Mouse (Mus musculus): ENCODE measurements around the gene Cdh22. TPM values are rescaled to one million over a fixed set of nuclear protein-coding genes. Genes with fewer than 3 reads are reported as not detected.

Cdh22 gene
- polyA plus RNA-seq, 1 experiment from 2014 or later: 3.4 TPM

GRCm38 (mm10) chr2:165257151-165257834 is 22.6 kb upstream of the Cdh22 start:
- Histone ChIP-seq H3K9ac (ENCODE audit: low read length) (no peak overlapping the region), H3K9me3 (ENCODE audit: control insufficient read depth, low read length) (no peaks in the 10 kb centered on the region), H3K36me3 (ENCODE audit: control insufficient read depth, insufficient read depth, low read length) (no peaks in the 10 kb centered on the region), H3K4me2 (ENCODE audit: low read depth) (no peak overlapping the region), H3K27me3 (ENCODE audit: control insufficient read depth, insufficient read depth, low read length) (peaks cover 25% of the 10 kb centered on the region; the same call in 1 of the 2 replicates), H3K4me1 (ENCODE audit: control insufficient read depth, insufficient read depth, low read length) (peaks cover 3% of the 10 kb centered on the region; the same call in 1 of the 2 replicates), H3K4me3 (ENCODE audit: low read depth, low read length) (no peak overlapping the region), H3K27ac (ENCODE audit: low read depth, low read length) (no peak overlapping the region)
- DNase-seq (ENCODE audit: low spot score) (no peak), ATAC-seq (ENCODE audit: insufficient read depth, low FRiP score, low TSS enrichment) (no peak)
- WGBS: 58% methylated on average over 11 of the region's 11 CpGs

GRCm38 (mm10) chr2:165256213-165256612 is 21.6 kb upstream of the Cdh22 start:
- Histone ChIP-seq H3K27me3 (ENCODE audit: control insufficient read depth, insufficient read depth, low read length) (peaks cover 25% of the 10 kb centered on the region; the same call in 1 of the 2 replicates), H3K27ac (ENCODE audit: low read depth, low read length) (no peak overlapping the region), H3K4me2 (ENCODE audit: low read depth) (no peak overlapping the region), H3K9me3 (ENCODE audit: control insufficient read depth, low read length) (no peaks in the 10 kb centered on the region), H3K4me1 (ENCODE audit: control insufficient read depth, insufficient read depth, low read length) (peaks cover 3% of the 10 kb centered on the region; the same call in 1 of the 2 replicates), H3K4me3 (ENCODE audit: low read depth, low read length) (no peak overlapping the region), H3K36me3 (ENCODE audit: control insufficient read depth, insufficient read depth, low read length) (no peaks in the 10 kb centered on the region), H3K9ac (ENCODE audit: low read length) (no peak overlapping the region)
- 75% methylated on average over 10 of the region's 10 CpGs for WGBS
- no peak for ATAC-seq (ENCODE audit: insufficient read depth, low FRiP score, low TSS enrichment)
- DNase-seq (ENCODE audit: low spot score): no peak

- Histone ChIP-seq H3K4me2 (ENCODE audit: low read depth) (no peak overlapping the region), H3K27ac (ENCODE audit: low read depth, low read length) (no peak overlapping the region), H3K4me3 (ENCODE audit: low read depth, low read length) (no peak overlapping the region), H3K36me3 (ENCODE audit: control insufficient read depth, insufficient read depth, low read length) (no peaks in the 10 kb centered on the region), H3K27me3 (ENCODE audit: control insufficient read depth, insufficient read depth, low read length) (peaks cover 23% of the 10 kb centered on the region; the same call in 1 of the 2 replicates), H3K9ac (ENCODE audit: low read length) (no peak overlapping the region), H3K9me3 (ENCODE audit: control insufficient read depth, low read length) (no peaks in the 10 kb centered on the region), H3K4me1 (ENCODE audit: control insufficient read depth, insufficient read depth, low read length) (peaks cover 3% of the 10 kb centered on the region; the same call in 1 of the 2 replicates)
- no peak for ATAC-seq (ENCODE audit: insufficient read depth, low FRiP score, low TSS enrichment)
- 3% methylated on average over 10 of the region's 10 CpGs for WGBS
- no peak for DNase-seq (ENCODE audit: low spot score)
Measured at GRCm38 (mm10) chr2:165253867-165254266, 19.2 kb upstream of the Cdh22 start.

- H3K4me3 ChIP-seq (ENCODE audit: low read depth, low read length): no peak overlapping the region
- H3K27ac ChIP-seq (ENCODE audit: low read depth, low read length): no peak overlapping the region
- no peak overlapping the region for H3K9ac ChIP-seq (ENCODE audit: low read length)
- peaks cover 23% of the 10 kb centered on the region; the same call in 1 of the 2 replicates for H3K27me3 ChIP-seq (ENCODE audit: control insufficient read depth, insufficient read depth, low read length)
- peaks cover 3% of the 10 kb centered on the region; the same call in 1 of the 2 replicates for H3K4me1 ChIP-seq (ENCODE audit: control insufficient read depth, insufficient read depth, low read length)
- no peak for ATAC-seq (ENCODE audit: insufficient read depth, low FRiP score, low TSS enrichment)
- DNase-seq (ENCODE audit: low spot score): no peak
- no peaks in the 10 kb centered on the region for H3K36me3 ChIP-seq (ENCODE audit: control insufficient read depth, insufficient read depth, low read length)
- no peak overlapping the region for H3K4me2 ChIP-seq (ENCODE audit: low read depth)
- H3K9me3 ChIP-seq (ENCODE audit: control insufficient read depth, low read length): no peaks in the 10 kb centered on the region
- 77% methylated on average over 8 of the region's 8 CpGs for WGBS
Measured at GRCm38 (mm10) chr2:165253269-165253668, 18.6 kb upstream of the Cdh22 start.

GRCm38 (mm10) chr2:165252801-165253200 is 18.1 kb upstream of the Cdh22 start:
- no peak overlapping the region for H3K9ac ChIP-seq (ENCODE audit: low read length)
- H3K4me1 ChIP-seq (ENCODE audit: control insufficient read depth, insufficient read depth, low read length): peaks cover 3% of the 10 kb centered on the region; the same call in 1 of the 2 replicates
- DNase-seq (ENCODE audit: low spot score): no peak
- H3K9me3 ChIP-seq (ENCODE audit: control insufficient read depth, low read length): no peaks in the 10 kb centered on the region
- no peak overlapping the region for H3K27ac ChIP-seq (ENCODE audit: low read depth, low read length)
- 58% methylated on average over 9 of the region's 9 CpGs for WGBS
- no peak overlapping the region for H3K4me2 ChIP-seq (ENCODE audit: low read depth)
- ATAC-seq (ENCODE audit: insufficient read depth, low FRiP score, low TSS enrichment): no peak
- no peak overlapping the region for H3K4me3 ChIP-seq (ENCODE audit: low read depth, low read length)
- H3K36me3 ChIP-seq (ENCODE audit: control insufficient read depth, insufficient read depth, low read length): no peaks in the 10 kb centered on the region
- peaks cover 23% of the 10 kb centered on the region; the same call in 1 of the 2 replicates for H3K27me3 ChIP-seq (ENCODE audit: control insufficient read depth, insufficient read depth, low read length)

GRCm38 (mm10) chr2:165252381-165252780 is 17.7 kb upstream of the Cdh22 start:
- no peak overlapping the region for H3K27ac ChIP-seq (ENCODE audit: low read depth, low read length)
- no peak overlapping the region for H3K4me3 ChIP-seq (ENCODE audit: low read depth, low read length)
- H3K4me1 ChIP-seq (ENCODE audit: control insufficient read depth, insufficient read depth, low read length): peaks cover 3% of the 10 kb centered on the region; the same call in 1 of the 2 replicates
- no peaks in the 10 kb centered on the region for H3K9me3 ChIP-seq (ENCODE audit: control insufficient read depth, low read length)
- H3K27me3 ChIP-seq (ENCODE audit: control insufficient read depth, insufficient read depth, low read length): peaks cover 26% of the 10 kb centered on the region; the same call in 1 of the 2 replicates
- DNase-seq (ENCODE audit: low spot score) (no peak), ATAC-seq (ENCODE audit: insufficient read depth, low FRiP score, low TSS enrichment) (no peak)
- no peaks in the 10 kb centered on the region for H3K36me3 ChIP-seq (ENCODE audit: control insufficient read depth, insufficient read depth, low read length)
- 84% methylated on average over 8 of the region's 8 CpGs for WGBS
- no peak overlapping the region for H3K9ac ChIP-seq (ENCODE audit: low read length)
- no peak overlapping the region for H3K4me2 ChIP-seq (ENCODE audit: low read depth)

GRCm38 (mm10) chr2:165250903-165251302 is 16.2 kb upstream of the Cdh22 start:
- WGBS: 46% methylated on average over 1 of the region's 1 CpGs
- no peak overlapping the region for H3K4me3 ChIP-seq (ENCODE audit: low read depth, low read length)
- no peaks in the 10 kb centered on the region for H3K36me3 ChIP-seq (ENCODE audit: control insufficient read depth, insufficient read depth, low read length)
- H3K27ac ChIP-seq (ENCODE audit: low read depth, low read length): no peak overlapping the region
- H3K4me1 ChIP-seq (ENCODE audit: control insufficient read depth, insufficient read depth, low read length): peaks cover 3% of the 10 kb centered on the region; the same call in 1 of the 2 replicates
- H3K4me2 ChIP-seq (ENCODE audit: low read depth): no peak overlapping the region
- H3K9ac ChIP-seq (ENCODE audit: low read length): no peak overlapping the region
- no peak for DNase-seq (ENCODE audit: low spot score)
- no peak for ATAC-seq (ENCODE audit: insufficient read depth, low FRiP score, low TSS enrichment)
- no peaks in the 10 kb centered on the region for H3K9me3 ChIP-seq (ENCODE audit: control insufficient read depth, low read length)
- H3K27me3 ChIP-seq (ENCODE audit: control insufficient read depth, insufficient read depth, low read length): peaks cover 29% of the 10 kb centered on the region

GRCm38 (mm10) chr2:165248967-165249366 is 14.3 kb upstream of the Cdh22 start:
- DNase-seq (ENCODE audit: low spot score) (no peak), ATAC-seq (ENCODE audit: insufficient read depth, low FRiP score, low TSS enrichment) (no peak)
- Histone ChIP-seq H3K4me2 (ENCODE audit: low read depth) (no peak overlapping the region), H3K4me3 (ENCODE audit: low read depth, low read length) (no peak overlapping the region), H3K9me3 (ENCODE audit: control insufficient read depth, low read length) (no peaks in the 10 kb centered on the region), H3K9ac (ENCODE audit: low read length) (no peak overlapping the region), H3K4me1 (ENCODE audit: control insufficient read depth, insufficient read depth, low read length) (peaks cover 1% of the 10 kb centered on the region; the same call in 1 of the 2 replicates), H3K36me3 (ENCODE audit: control insufficient read depth, insufficient read depth, low read length) (no peaks in the 10 kb centered on the region), H3K27me3 (ENCODE audit: control insufficient read depth, insufficient read depth, low read length) (peaks cover 33% of the 10 kb centered on the region), H3K27ac (ENCODE audit: low read depth, low read length) (no peak overlapping the region)
- 6% methylated on average over 3 of the region's 3 CpGs for WGBS

- Histone ChIP-seq H3K27me3 (ENCODE audit: control insufficient read depth, insufficient read depth, low read length) (peaks cover 47% of the 10 kb centered on the region), H3K36me3 (ENCODE audit: control insufficient read depth, insufficient read depth, low read length) (no peaks in the 10 kb centered on the region), H3K9me3 (ENCODE audit: control insufficient read depth, low read length) (no peaks in the 10 kb centered on the region), H3K4me1 (ENCODE audit: control insufficient read depth, insufficient read depth, low read length) (peaks cover 12% of the 10 kb centered on the region), H3K27ac (ENCODE audit: low read depth, low read length) (no peak overlapping the region), H3K4me2 (ENCODE audit: low read depth) (no peak overlapping the region), H3K9ac (ENCODE audit: low read length) (no peak overlapping the region), H3K4me3 (ENCODE audit: low read depth, low read length) (no peak overlapping the region)
- ATAC-seq (ENCODE audit: insufficient read depth, low FRiP score, low TSS enrichment): no peak
- DNase-seq (ENCODE audit: low spot score): no peak
- WGBS: 10% methylated on average over 11 of the region's 11 CpGs
Measured at GRCm38 (mm10) chr2:165246349-165246748, 11.7 kb upstream of the Cdh22 start.

Data from neural tube, embryonic 11.5 days (tissue).